Mouse (Mus musculus): ENCODE results near the gene Egr2.

The Egr2 gene

GRCm38 (mm10) chr10:67538585-67539400 lies 3.5 kb downstream of the Egr2 start:
- DNase-seq (ENCODE audit: low spot score in 2 of 2) = peak in 1 of 2 experiments; percentile 3

DNA sequence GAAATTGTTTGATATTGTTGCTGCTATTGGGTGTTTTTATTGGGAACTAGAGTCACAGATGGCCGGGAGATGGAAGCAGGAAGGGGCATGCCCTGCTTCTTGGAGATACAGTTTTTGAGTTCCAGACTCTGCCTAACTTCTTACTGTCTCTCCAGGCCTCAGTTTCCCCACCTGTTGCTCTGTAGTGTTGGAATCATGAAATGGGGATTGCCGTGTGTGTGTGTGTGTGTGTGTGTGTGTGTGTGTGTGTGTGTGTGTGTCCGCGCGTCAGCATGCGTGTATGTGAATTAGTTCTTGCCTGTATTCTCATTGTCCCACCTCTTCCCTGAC lies 4.1 kb downstream of the Egr2 start:
- no peak for DNase-seq (ENCODE audit: low spot score in 2 of 2)

DNA sequence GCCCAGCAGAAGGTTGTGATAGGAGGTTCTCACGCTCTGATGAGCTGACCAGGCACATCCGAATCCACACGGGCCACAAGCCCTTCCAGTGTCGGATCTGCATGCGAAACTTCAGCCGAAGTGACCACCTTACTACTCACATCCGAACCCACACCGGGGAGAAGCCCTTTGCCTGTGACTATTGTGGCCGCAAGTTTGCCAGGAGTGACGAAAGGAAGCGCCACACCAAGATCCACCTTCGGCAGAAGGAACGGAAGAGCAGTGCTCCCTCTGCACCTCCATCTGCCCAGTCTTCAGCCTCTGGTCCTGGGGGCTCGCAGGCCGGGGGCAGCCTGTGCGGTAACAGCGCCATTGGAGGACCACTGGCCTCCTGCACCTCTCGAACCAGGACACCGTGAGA lies 5.3 kb downstream of the Egr2 start:
- no peak for DNase-seq (ENCODE audit: low spot score in 2 of 2)

DNA sequence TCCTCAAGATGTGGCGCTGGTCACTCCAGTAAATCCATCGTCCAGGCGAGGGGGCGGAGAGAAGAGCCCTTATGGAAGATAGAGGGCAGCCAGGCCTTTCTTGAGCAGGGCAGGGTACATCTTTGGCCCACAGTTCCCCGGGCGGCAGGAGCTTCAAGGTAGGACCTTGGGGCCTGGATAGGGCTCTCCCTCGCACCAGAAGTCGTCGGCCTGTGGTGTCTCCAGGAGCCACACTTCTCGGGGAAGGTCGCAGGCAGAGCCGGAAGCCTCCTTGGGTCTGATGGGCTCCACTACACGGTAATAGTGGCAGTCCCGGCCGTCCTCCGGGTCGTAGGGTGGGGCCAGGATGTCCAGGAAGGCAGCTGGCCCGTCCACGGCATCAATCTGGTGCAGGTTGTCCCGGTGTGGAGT lies 12.6 kb downstream of the Egr2 start:
- peak in 1 of 2 experiments; percentile 10 for DNase-seq (ENCODE audit: low spot score in 2 of 2)

DNA sequence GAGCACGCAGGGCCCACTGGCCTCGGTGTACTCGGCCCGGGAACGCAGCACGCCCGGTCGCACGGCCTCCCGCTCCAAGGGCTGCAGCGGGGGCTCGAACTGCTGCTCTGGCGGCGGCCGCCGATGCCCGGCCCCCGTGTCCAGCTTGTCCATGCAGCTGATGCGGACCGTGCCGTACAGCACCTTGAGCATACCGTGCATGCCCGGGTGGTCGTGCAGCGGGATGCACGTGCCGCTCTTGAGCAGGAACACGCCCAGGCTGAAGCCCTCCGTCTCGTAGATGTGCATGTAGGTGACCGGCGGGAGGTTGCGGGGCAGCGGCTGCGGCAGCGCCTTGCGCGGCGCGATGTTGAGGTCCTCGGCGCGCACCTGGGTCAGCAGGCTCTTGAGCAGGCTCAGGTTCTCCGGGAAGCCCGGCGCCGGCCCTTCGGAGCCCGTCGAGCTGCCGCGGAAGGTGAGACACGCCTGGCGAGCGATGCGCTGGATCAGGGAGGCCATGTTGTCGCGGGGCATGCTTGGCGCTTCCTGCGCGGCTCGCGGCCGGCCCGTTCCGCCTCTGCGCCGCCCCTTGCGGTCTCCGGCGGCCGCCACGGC lies 13.1 kb downstream of the Egr2 start:
- DNase-seq (ENCODE audit: low spot score in 2 of 2) = peak; percentile 41 to 54

DNA sequence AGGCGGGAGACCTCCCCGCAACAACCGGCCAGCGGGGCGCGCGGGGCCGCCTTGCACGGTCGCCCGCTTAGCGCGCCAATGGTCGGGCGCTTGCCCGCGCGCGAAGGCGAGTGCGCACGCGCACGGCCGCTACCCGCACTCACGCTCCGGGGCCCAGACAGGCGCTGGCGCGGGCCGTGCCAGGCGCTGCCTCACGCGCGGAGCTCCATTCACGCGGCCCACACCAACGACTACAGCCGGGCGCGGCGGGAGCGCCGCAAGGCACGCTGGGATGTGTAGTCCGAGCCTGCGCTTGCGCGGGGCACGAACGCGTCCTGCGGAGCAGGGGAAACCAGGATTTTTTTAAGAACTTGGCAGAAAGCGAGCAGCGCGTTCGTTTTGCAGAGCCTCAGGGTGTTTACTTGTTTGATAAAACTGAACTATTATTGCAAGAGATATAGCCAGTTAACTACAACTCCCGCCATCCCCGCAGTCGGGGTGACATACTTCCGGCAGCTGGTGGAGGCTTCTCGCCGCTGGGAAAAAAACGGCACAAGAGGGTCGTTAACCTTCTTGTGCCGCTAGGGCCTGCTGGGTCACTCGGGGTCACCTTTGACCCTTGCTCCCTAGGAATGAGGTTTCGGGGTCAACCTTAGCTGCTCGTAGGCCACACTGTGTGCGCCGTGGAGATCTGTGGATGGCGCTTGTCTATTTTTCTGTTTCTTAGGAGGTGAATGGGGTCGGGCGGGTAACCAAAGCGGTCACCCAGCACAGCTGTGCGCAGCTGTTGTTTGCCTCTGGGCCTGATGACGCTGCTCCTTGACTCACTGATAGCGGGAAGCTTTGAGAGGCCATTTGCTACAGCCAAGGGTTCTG lies 13.8 kb downstream of the Egr2 start, which contains the start of gene Ado:
Gene Ado, minus strand, starts transcription at position 79 of the 855 bp plus-strand sequence.
- DNase-seq (ENCODE audit: low spot score in 2 of 2) = peak; percentile 81 to 88

- DNase-seq (ENCODE audit: low spot score in 2 of 2) = no peak
These were observed 22.8 kb downstream of the Egr2 start for GRCm38 (mm10) chr10:67558053-67558452.

- DNase-seq (ENCODE audit: low spot score in 2 of 2) = no peak
These were observed 24.6 kb downstream of the Egr2 start for GRCm38 (mm10) chr10:67559765-67560394.

- DNase-seq (ENCODE audit: low spot score in 2 of 2) = no peak
These were observed 25.9 kb downstream of the Egr2 start for GRCm38 (mm10) chr10:67561185-67561584.

DNA sequence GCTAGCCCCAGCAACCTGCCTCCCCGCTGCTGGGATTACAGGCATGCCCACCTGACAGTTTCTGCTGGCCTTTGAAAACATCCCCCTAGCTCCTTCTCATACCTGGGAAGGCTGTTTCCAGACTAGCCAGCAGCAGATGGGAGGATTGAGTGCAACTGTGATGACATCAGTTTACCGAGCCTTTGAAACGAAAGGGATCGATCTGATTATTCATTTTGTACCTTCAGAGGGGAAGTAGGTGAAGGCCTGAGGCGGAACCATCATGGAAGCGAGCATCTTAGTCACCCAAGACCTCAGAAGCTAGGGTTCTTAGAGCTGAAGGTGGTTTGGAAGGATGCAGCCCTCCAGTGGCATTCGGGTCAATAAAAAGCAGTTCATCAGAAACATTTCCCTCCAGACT lies 29.2 kb downstream of the Egr2 start:
- DNase-seq (ENCODE audit: low spot score in 2 of 2) = no peak

DNA sequence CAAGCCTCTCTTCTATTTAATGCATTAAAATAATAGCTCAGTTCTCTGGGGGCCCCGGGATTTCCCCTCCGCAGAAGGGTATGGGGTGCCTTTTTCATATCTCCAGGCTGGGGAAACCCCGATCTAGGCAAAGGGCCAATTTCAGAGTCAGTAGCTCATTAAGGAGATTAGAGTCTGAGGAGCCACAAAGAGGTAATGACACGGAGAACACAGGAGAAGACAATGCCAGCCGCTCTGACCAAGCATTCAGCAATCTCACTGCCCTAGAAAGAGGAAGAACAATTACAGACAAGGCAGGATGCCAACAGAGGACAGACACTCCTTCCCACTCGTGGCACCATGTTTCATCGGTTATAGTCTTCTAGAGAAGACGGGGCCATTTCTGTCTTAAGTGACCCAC lies 30.8 kb downstream of the Egr2 start:
- DNase-seq (ENCODE audit: low spot score in 2 of 2) = no peak

DNA sequence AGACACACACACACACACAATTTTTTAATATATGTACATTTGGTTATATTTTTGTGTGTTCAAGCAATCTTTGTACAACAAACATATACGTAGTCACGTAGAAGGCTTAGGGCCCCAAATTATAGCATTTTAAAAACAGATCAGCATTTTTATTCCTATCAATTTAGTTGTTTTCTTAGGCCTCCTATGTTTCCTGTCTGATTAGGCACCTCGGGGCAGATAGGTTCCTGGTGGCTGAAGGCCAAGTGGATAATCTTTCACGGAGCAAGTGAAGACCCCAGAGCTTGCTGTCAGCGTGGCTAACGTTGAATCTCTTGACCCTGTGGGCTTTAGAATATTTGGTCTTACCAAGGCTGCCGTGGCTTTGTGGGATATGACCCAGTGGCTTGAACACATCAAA lies 34.3 kb downstream of the Egr2 start:
- DNase-seq (ENCODE audit: low spot score in 2 of 2) = no peak

- DNase-seq (ENCODE audit: low spot score in 2 of 2) = no peak
These were observed 36.2 kb downstream of the Egr2 start for GRCm38 (mm10) chr10:67571443-67571842.

DNA sequence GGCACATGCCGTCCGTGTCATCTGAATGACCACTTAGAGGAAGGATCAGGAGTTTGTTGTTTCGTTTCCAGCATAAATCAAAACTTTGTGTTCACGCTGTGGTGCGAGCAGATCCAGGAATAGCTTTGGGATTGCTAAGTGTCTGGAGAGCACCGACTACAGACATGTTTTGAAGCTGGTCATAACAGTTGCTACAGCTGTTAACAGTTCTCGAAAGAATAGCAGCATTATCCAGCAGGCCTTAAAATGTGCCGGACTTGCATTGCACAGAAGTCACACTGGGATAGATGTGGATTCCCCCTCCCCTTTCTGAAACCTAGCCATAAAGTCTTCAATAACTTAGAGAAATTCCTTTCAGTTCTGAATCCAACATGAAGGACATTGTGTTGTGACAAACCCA lies 38.0 kb downstream of the Egr2 start:
- DNase-seq (ENCODE audit: low spot score in 2 of 2) = no peak

DNA sequence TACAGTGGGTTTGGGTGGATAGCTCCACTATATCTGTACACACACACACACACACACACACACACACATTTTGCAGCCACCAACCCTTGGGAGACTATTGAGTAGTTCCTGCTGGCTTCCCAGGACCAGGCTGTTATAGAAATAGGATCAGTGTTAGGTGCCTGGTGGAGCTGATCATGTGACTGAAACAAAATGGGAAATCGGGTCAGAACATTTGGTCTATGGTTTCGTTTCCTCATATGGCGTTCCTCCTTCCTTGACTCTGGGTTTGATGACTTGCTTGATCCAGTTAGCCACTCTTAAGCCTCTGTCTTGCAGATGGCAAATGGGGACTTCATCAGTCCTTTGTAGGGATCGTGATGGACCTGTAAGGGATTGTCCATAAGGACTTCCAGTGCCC lies 44.6 kb downstream of the Egr2 start:
- no peak for DNase-seq (ENCODE audit: low spot score in 2 of 2)

- no peak for DNase-seq (ENCODE audit: low spot score in 2 of 2)
These were observed 46.5 kb downstream of the Egr2 start for GRCm38 (mm10) chr10:67581698-67582285.

GRCm38 (mm10) chr10:67585873-67586610 lies 50.8 kb downstream of the Egr2 start:
- no peak for DNase-seq (ENCODE audit: low spot score in 2 of 2)
